Mouse (Mus musculus): ENCODE data around the gene Skor1.

- no peak for TF ChIP-seq CTCF (IDR thresholded peaks at IDR 0.05; ENCODE audit: low read depth)
- TF ChIP-seq EP300 (IDR thresholded peaks at IDR 0.05; ENCODE audit: low read depth), result no peak
Observed at GRCm38 (mm10) chr9:63143641-63144501, 4.9 kb downstream of the Skor1 start.

Data from liver, postnatal 0 days (tissue).